Mouse (Mus musculus): ENCODE data around the gene Hmg20b. TPM values are rescaled to one million over a fixed set of nuclear protein-coding genes. Genes with fewer than 3 reads are reported as not detected.

Hmg20b gene
- polyA plus RNA-seq, 1 experiment from 2014 or later, result 99.8 TPM

DNA sequence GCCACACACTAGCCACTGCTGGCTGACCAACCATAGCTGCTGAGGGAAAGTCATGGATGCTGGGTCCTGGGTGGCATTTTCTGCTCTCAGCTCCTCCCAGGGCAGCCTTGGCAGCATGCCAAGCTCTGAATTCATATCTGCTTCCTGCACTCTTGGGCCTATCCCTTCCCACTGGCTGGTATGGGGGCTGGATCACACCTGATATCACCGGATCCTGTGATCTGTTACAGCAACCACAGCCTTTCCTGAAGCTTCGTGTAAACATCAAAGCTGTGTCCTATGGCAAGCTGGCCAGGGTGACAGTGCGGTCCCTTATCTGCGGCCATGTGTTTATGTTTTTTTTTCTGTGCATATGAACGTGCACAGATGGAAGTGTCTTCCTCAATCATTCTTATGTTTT lies 31.8 kb upstream of the Hmg20b start:
- Histone ChIP-seq H3K27me3 (replicated peaks; ENCODE audit: control insufficient read depth, insufficient read depth, low read length) (no peaks in the 10 kb centered on the region), H3K9me3 (ENCODE audit: control insufficient read depth) (no peaks in the 10 kb centered on the region), H3K4me2 (replicated peaks; ENCODE audit: low read depth) (no peak overlapping the region), H3K27ac (ENCODE audit: low read depth, low read length) (0 out of 2 replicates have a peak overlapping the region, but pooled peaks have one; percentile 21), H3K4me1 (replicated peaks; ENCODE audit: control insufficient read depth, insufficient read depth, low read length) (peaks cover 7% of the 10 kb centered on the region), H3K36me3 (ENCODE audit: control insufficient read depth, insufficient read depth) (peaks cover 14% of the 10 kb centered on the region; the same call in 1 of the 2 replicates), H3K4me3 (ENCODE audit: low read depth, low read length) (no peak overlapping the region), H3K9ac (ENCODE audit: low read depth, low read length) (no peak overlapping the region)
- TF ChIP-seq CTCF (IDR thresholded peaks at IDR 0.05; ENCODE audit: low read depth), result no peak
- 28% methylated on average over 5 of the region's 5 CpGs for WGBS
- ATAC-seq, result no peak

DNA sequence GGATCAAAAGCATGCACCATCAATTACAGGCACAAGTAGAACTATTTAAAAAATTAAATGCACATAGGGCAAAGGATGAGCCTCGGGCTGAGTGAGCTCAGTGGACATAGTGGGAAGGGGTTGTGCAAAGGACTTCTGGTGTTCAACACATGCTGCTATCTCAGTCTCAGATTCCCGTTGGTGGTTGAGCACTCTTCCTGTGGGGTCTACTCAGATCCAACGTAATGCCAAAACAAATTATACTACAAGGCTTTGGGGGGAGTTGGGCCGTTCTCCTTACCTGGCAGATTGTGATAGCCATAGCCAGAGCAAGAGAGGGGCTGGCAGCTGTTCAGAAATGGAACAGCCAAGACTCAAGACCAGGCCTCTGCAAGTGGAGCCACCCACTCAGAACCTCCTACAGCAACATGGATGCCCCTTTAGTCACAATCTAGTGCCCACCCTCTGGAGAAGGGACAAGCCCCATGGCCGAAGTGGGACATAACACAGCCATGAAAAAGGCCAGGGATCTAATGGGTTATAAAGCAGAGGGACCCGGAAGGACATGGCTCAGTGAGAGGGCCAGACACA lies 29.6 kb upstream of the Hmg20b start:
- Histone ChIP-seq H3K9me3 (ENCODE audit: control insufficient read depth) (no peaks in the 10 kb centered on the region), H3K4me1 (replicated peaks; ENCODE audit: control insufficient read depth, insufficient read depth, low read length) (peaks cover 11% of the 10 kb centered on the region), H3K4me2 (replicated peaks; ENCODE audit: low read depth) (no peak overlapping the region), H3K36me3 (ENCODE audit: control insufficient read depth, insufficient read depth) (peaks cover 6% of the 10 kb centered on the region), H3K27me3 (replicated peaks; ENCODE audit: control insufficient read depth, insufficient read depth, low read length) (no peaks in the 10 kb centered on the region), H3K4me3 (ENCODE audit: low read depth, low read length) (no peak overlapping the region), H3K27ac (ENCODE audit: low read depth, low read length) (no peak overlapping the region), H3K9ac (ENCODE audit: low read depth, low read length) (no peak overlapping the region)
- ATAC-seq, result no peak
- TF ChIP-seq CTCF (IDR thresholded peaks at IDR 0.05; ENCODE audit: low read depth), result no peak
- WGBS, result 84% methylated on average over 6 of the region's 6 CpGs

DNA sequence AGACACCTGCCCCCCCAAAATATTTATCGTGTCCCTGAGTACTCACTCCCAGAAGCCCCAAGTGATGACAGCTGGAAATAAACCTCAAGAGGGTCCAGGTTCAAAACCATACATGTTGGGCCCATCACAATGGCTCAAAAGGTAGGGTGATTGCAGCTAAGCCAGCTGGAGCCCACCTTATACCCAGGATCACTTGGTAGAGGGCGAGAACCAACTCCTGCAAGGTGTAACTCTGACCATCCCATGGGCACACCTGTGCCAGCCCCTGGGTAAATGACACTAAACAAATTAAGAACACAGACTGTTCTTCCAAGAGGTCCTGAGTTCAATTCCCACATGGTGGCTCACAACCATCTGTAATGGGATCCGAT lies 28.9 kb upstream of the Hmg20b start:
- Histone ChIP-seq H3K27ac (ENCODE audit: low read depth, low read length) (no peak overlapping the region), H3K4me1 (replicated peaks; ENCODE audit: control insufficient read depth, insufficient read depth, low read length) (peaks cover 11% of the 10 kb centered on the region), H3K9me3 (ENCODE audit: control insufficient read depth) (no peaks in the 10 kb centered on the region), H3K4me2 (replicated peaks; ENCODE audit: low read depth) (peak overlapping the region; percentile 93), H3K4me3 (ENCODE audit: low read depth, low read length) (peak overlapping the region; percentile 86), H3K27me3 (replicated peaks; ENCODE audit: control insufficient read depth, insufficient read depth, low read length) (no peaks in the 10 kb centered on the region), H3K9ac (ENCODE audit: low read depth, low read length) (no peak overlapping the region), H3K36me3 (ENCODE audit: control insufficient read depth, insufficient read depth) (peaks cover 12% of the 10 kb centered on the region)
- 59% methylated on average over 3 of the region's 3 CpGs for WGBS
- TF ChIP-seq CTCF (IDR thresholded peaks at IDR 0.05; ENCODE audit: low read depth), result no peak
- no peak for ATAC-seq

DNA sequence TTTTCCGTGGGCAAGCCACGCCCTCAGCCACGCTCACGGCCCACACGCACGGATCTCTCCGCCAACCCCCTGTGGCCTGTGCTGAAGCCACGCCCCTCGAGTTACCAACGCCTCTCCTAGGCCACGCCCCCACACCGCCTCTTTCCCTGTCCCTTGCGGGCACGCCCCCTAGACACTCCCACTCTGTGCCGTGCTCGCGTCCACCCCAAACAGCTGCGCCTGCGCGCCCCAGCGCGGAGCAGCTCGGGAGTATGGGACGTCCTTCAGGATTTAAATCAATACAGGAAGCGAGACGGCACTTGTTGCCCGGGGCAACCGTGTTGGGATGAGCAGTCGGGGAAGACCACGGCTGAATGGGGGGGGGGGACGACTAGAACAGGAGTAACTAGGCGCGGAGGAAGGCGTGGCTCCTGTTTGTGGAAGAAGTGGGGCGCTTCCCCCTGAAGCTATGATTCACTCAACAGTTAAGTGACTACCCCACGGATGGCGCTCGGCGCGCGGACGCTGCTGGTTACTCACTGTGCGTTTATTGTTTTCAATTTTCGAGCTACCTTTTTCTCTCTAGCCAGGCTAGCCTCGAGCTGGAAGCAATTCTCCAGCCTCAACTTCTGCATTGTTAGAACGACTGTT lies 28.4 kb upstream of the Hmg20b start:
- under 1% methylated on average over 46 of the region's 46 CpGs for WGBS
- Histone ChIP-seq H3K9ac (ENCODE audit: low read depth, low read length) (0 out of 2 replicates have a peak overlapping the region, but pooled peaks have one; percentile 91), H3K27me3 (replicated peaks; ENCODE audit: control insufficient read depth, insufficient read depth, low read length) (no peaks in the 10 kb centered on the region), H3K4me1 (replicated peaks; ENCODE audit: control insufficient read depth, insufficient read depth, low read length) (peaks cover 11% of the 10 kb centered on the region), H3K4me3 (ENCODE audit: low read depth, low read length) (peak overlapping the region; percentile 86), H3K36me3 (ENCODE audit: control insufficient read depth, insufficient read depth) (peaks cover 17% of the 10 kb centered on the region), H3K9me3 (ENCODE audit: control insufficient read depth) (no peaks in the 10 kb centered on the region), H3K4me2 (replicated peaks; ENCODE audit: low read depth) (peak overlapping the region; percentile 93), H3K27ac (ENCODE audit: low read depth, low read length) (peak overlapping the region; percentile 75; the same call in 1 of the 2 replicates)
- peak; percentile 89 for ATAC-seq
- peak; percentile 26; the same call in 1 of the 2 replicates for TF ChIP-seq CTCF (IDR thresholded peaks at IDR 0.05; ENCODE audit: low read depth)

DNA sequence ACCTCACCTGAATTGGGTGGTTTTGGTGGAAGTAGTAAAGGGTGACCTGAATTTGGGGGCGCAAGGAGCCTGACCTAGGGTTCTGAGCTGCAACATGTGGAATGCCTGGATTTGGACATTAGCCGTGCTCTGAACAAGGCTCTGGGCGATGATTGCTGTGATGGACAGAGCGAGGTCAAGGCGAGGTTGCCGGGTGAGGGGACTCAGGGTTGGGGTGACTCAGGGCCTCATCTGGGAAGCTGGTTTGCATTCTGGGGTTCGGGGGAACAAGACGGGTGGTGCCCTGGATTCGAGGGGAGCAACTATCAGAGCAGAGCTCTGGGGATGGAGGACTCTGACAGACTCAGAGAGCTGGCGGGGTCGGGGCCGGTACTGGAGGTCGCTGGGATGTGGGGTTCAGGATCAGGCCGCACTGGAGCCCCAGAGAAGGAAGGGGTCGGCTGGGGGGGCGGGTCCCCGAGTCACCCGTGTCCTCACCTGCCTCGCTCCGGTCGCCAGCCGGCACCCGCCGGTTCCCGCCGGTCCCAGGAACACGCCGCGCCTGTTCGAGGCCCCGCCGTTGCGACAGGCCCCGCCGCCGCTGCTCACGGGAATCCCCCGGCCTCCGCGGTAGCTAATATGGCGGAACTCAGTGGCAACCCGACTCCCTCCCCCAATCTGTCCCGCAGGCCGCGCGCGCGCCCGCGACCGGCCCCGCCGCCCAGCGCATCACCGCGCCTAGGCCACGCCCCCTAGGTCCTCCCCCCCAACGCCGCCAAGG lies 27.7 kb upstream of the Hmg20b start, which contains the start of gene Fzr1:
Gene Fzr1, minus strand, starts transcription at position 724 of the 760 bp plus-strand sequence.
- Histone ChIP-seq H3K4me1 (replicated peaks; ENCODE audit: control insufficient read depth, insufficient read depth, low read length) (peaks cover 11% of the 10 kb centered on the region), H3K4me2 (replicated peaks; ENCODE audit: low read depth) (peak within 1 kb of the TSS; percentile 93), H3K27me3 (replicated peaks; ENCODE audit: control insufficient read depth, insufficient read depth, low read length) (no peaks in the 10 kb centered on the region), H3K27ac (ENCODE audit: low read depth, low read length) (peak within 1 kb of the TSS; percentile 75), H3K4me3 (ENCODE audit: low read depth, low read length) (peak within 1 kb of the TSS; percentile 86), H3K36me3 (ENCODE audit: control insufficient read depth, insufficient read depth) (peaks cover 24% of the 10 kb centered on the region), H3K9me3 (ENCODE audit: control insufficient read depth) (no peaks in the 10 kb centered on the region), H3K9ac (ENCODE audit: low read depth, low read length) (peak within 1 kb of the TSS; percentile 91)
- no peak for TF ChIP-seq CTCF (IDR thresholded peaks at IDR 0.05; ENCODE audit: low read depth)
- no peak; the same call in 1 of the 2 replicates for ATAC-seq
- 1% methylated on average over 42 of the region's 59 CpGs for WGBS

DNA sequence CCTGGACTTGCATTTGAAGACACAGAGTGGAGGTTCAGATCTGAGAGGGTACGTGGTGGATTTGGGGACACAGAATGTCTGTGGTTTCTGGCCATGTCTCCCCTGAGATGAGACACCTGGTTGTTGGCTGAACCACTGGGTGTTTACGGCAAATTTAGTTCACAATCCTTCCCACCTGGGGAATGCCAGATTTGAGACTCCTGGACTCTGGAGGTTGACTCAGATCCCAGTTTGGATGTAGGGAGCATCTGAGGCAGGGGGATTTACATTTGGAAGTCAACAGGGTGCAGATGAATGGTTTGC lies 27.0 kb upstream of the Hmg20b start:
- H3K27ac ChIP-seq (ENCODE audit: low read depth, low read length), result no peak overlapping the region; the same call in 1 of the 2 replicates
- peak overlapping the region; percentile 91 for H3K9ac ChIP-seq (ENCODE audit: low read depth, low read length)
- H3K9me3 ChIP-seq (ENCODE audit: control insufficient read depth), result no peaks in the 10 kb centered on the region
- 29% methylated on average over 2 of the region's 2 CpGs for WGBS
- peak overlapping the region; percentile 86 for H3K4me3 ChIP-seq (ENCODE audit: low read depth, low read length)
- peak overlapping the region; percentile 93 for H3K4me2 ChIP-seq (replicated peaks; ENCODE audit: low read depth)
- H3K36me3 ChIP-seq (ENCODE audit: control insufficient read depth, insufficient read depth), result peaks cover 30% of the 10 kb centered on the region
- no peak for ATAC-seq
- peaks cover 11% of the 10 kb centered on the region for H3K4me1 ChIP-seq (replicated peaks; ENCODE audit: control insufficient read depth, insufficient read depth, low read length)
- H3K27me3 ChIP-seq (replicated peaks; ENCODE audit: control insufficient read depth, insufficient read depth, low read length), result no peaks in the 10 kb centered on the region
- TF ChIP-seq CTCF (IDR thresholded peaks at IDR 0.05; ENCODE audit: low read depth), result no peak
